Mouse (Mus musculus) activated CD4-positive, CD25-positive, alpha-beta regulatory T cell (primary cell): Measurements from ENCODE around the gene Gm10477. TPM values are rescaled to one million over a fixed set of nuclear protein-coding genes. Genes with fewer than 3 reads are reported as not detected.

Experiments
- polyA plus RNA-seq, 2 experiments: library from polyadenylated mRNA; unstranded; fragments of 100-300 nt; shearing (Covaris generic); gene quantifications; one replicate each; pipeline ENCODE4 v1.2.1; 2017

The Gm10477 gene
- polyA plus RNA-seq, result not detected

DNA sequence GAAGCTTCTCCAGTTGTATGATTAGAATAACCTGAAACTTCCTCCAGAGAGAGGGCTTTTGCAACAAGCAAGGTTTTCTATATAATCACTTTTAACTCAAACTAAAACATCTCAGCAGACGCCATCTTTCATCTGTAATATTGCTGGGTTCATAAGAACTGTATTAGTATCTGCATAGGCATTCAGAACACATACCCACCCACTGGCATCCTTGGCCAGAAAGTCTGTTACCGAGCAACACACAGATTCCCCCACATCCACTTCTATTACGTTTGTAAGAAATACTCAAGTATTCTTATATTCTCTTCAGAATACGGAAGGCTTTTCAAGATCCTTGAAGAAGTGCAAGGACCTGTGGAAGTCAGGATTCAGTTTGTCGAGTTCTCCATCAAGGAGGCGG, at the start of gene Gm10477:
Gm10477 (plus strand) TSS at position 301 of the 400 bp plus-strand sequence.

DNA sequence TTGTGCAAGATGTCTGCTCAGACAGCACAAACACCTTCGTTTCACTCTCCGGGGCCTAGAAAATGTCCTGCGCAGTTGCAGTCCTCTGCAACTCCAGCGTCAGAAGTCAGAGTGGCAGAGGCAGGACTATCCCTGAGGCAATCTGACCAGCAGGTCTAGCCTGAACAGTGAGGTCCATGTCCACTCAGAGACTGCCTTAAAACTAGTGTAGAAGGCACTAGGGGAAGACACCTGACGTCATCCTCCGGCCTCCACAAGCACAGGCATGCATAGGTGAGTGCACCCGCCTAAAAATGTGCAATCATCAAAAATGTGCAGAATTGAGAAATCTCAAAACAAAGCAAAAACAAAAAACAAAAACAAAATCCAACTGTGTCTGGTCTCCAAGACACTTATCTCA, 25.0 kb downstream of the Gm10477 start, which contains the start of gene Gm648:
Gm648 (minus strand) TSS at position 101 of the 400 bp plus-strand sequence.

Other genes starting within 250 kb of the Gm10477 start
- under 1 TPM; 0.50 to 0.67 TPM for gene Zfp449, start 178.3 kb upstream of the Gm10477 start, polyA plus RNA-seq
- 1 to 10 TPM; 4.8 to 5.3 TPM for gene Smim10l2a, start 150.2 kb upstream of the Gm10477 start, polyA plus RNA-seq
- gene Gm2174, start 76.8 kb upstream of the Gm10477 start, polyA plus RNA-seq, result not detected
- gene Ints6l, start 69.9 kb upstream of the Gm10477 start, polyA plus RNA-seq, result 10 to 100 TPM; 23.3 to 36.5 TPM
- gene Gm648, start 24.9 kb downstream of the Gm10477 start, polyA plus RNA-seq, result under 1 TPM in 1 of 2 experiments, not detected in 1; 0.22 TPM
- 1 to 10 TPM; 7.4 TPM for gene Mmgt1, start 73.3 kb downstream of the Gm10477 start, polyA plus RNA-seq
- 10 to 100 TPM; 15.9 to 20.0 TPM for gene Slc9a6, start 85.0 kb downstream of the Gm10477 start, polyA plus RNA-seq
- under 1 TPM in 1 of 2 experiments, not detected in 1; 0.10 TPM for gene Fhl1, start 207.0 kb downstream of the Gm10477 start, polyA plus RNA-seq